ENCODE assay signal across 10 mouse cellular contexts in genomic region chr6:86638434-86638833, GRCm38 (mm10). TPM values are rescaled to one million over a fixed set of nuclear protein-coding genes. Genes with fewer than 3 reads are reported as not detected.
DNase-seq lines count a peak whose midpoint lies in the region; ATAC-seq and TF ChIP-seq lines count a peak whose summit lies in the region.
"Had no signal": no experiment of that assay in that cellular context is flagged by ENCODE, and none has a peak within 500 bp of the region (broad histone marks: within the 10 kb centered on the region; RNA-seq: fewer than 3 reads in every experiment).

No protein-coding gene starts in this region.

- no peaks in the 10 kb centered on the region for H3K27me3 ChIP-seq in lung, embryonic 16.5 days (ENCODE audit: control insufficient read depth, insufficient read depth, low read depth, low read length)
- no peaks in the 10 kb centered on the region for H3K27me3 ChIP-seq in liver, postnatal 0 days (ENCODE audit: insufficient read depth, low read length)
- H3K27me3 ChIP-seq: heart, embryonic 15.5 days had no signal

- peak; percentile 60 for TF ChIP-seq CTCF in gastrocnemius, adult 2 months (IDR thresholded peaks at IDR 0.05)
- peak; percentile 49; the same call in 1 of the 2 replicates for TF ChIP-seq CTCF in brain, embryonic 14.5 days (IDR thresholded peaks at IDR 0.05; ENCODE audit: borderline replicate concordance, extremely low read depth, insufficient read depth, insufficient read length)
- peak; percentile 62 for TF ChIP-seq CTCF in liver, postnatal 0 days (IDR thresholded peaks at IDR 0.05; ENCODE audit: low read depth)

- no peak for TF ChIP-seq EP300 in liver, postnatal 0 days (IDR thresholded peaks at IDR 0.05; ENCODE audit: low read depth)

- H3K27ac ChIP-seq in gastrocnemius, adult 2 months = no peak overlapping the region
- H3K27ac ChIP-seq in lung, embryonic 16.5 days (ENCODE audit: low read length) = no peak overlapping the region
- H3K27ac ChIP-seq in liver, postnatal 0 days (ENCODE audit: low read depth) = peak overlapping the region; percentile 98
- H3K27ac ChIP-seq: heart, embryonic 15.5 days had no signal

- H3K36me3 ChIP-seq in lung, embryonic 16.5 days (ENCODE audit: control insufficient read depth, insufficient read depth, low read length) = no peaks in the 10 kb centered on the region
- H3K36me3 ChIP-seq in liver, postnatal 0 days (replicated peaks; ENCODE audit: insufficient read depth, low read length) = no peaks in the 10 kb centered on the region
- H3K36me3 ChIP-seq: G1E; heart, embryonic 15.5 days had no signal

- H3K4me3 ChIP-seq in gastrocnemius, adult 2 months = no peak overlapping the region
- H3K4me3 ChIP-seq in lung, embryonic 16.5 days (ENCODE audit: low read length) = no peak overlapping the region
- H3K4me3 ChIP-seq in liver, postnatal 0 days (ENCODE audit: low read depth, low read length) = no peak overlapping the region
- H3K4me3 ChIP-seq: heart, embryonic 15.5 days had no signal

- H3K9ac ChIP-seq in lung, embryonic 16.5 days (ENCODE audit: low read length) = no peak overlapping the region
- H3K9ac ChIP-seq in liver, postnatal 0 days (replicated peaks) = no peak overlapping the region
- H3K9ac ChIP-seq: heart, embryonic 15.5 days had no signal

- no peak for TF ChIP-seq POLR2A in brain, embryonic 14.5 days (IDR thresholded peaks at IDR 0.05; ENCODE audit: borderline replicate concordance, extremely low read depth, insufficient read depth, insufficient read length, poor library complexity, severe bottlenecking)

- H3K4me2 ChIP-seq in lung, embryonic 16.5 days (ENCODE audit: low read depth, low read length) = no peak overlapping the region
- H3K4me2 ChIP-seq in liver, postnatal 0 days (ENCODE audit: low read depth, low read length) = peak overlapping the region; percentile 13; the same call in 1 of the 2 replicates
- H3K4me2 ChIP-seq: heart, embryonic 15.5 days had no signal

- H3K9me3 ChIP-seq in lung, embryonic 16.5 days (ENCODE audit: control insufficient read depth, low read length) = no peaks in the 10 kb centered on the region
- H3K9me3 ChIP-seq in liver, postnatal 0 days (ENCODE audit: low read length) = no peaks in the 10 kb centered on the region
- H3K9me3 ChIP-seq: G1E; heart, embryonic 15.5 days had no signal

- H3K4me1 ChIP-seq in lung, embryonic 16.5 days (replicated peaks; ENCODE audit: control insufficient read depth, insufficient read depth, low read length) = no peaks in the 10 kb centered on the region
- peaks cover 48% of the 10 kb centered on the region for H3K4me1 ChIP-seq in liver, postnatal 0 days (ENCODE audit: insufficient read depth)

- intact Hi-C loops in gastrocnemius, adult 2 months (cut with DNase I) = no loop called here
- intact Hi-C loops in left cerebral cortex, postnatal 10 days (cut with DNase I) = no loop called here

- 6% methylated on average over 2 of the region's 2 CpGs for WGBS in lung, embryonic 16.5 days
- 51% methylated on average over 2 of the region's 2 CpGs for WGBS in liver, postnatal 0 days (ENCODE audit: insufficient replicate concordance)

- peak; percentile 54; the same call in 1 of the 2 replicates for ATAC-seq in lung, embryonic 16.5 days (ENCODE audit: low read depth)
- ATAC-seq in liver, postnatal 0 days = no peak

- DNase-seq in gastrocnemius, adult 2 months = no peak
- no peak for DNase-seq in gastrocnemius, adult 18-20 months (ENCODE audit: low spot score)
- DNase-seq in lung, postnatal 14 days = no peak
- peak; percentile 49 for DNase-seq in brain, embryonic 14.5 days (ENCODE audit: low read depth)
- no peak for DNase-seq in liver, postnatal 0 days
- DNase-seq in left cerebral cortex, postnatal 10 days (ENCODE audit: extremely low spot score in 1 of 2, low spot score in 2 of 2) = no peak
- DNase-seq in gastrocnemius, postnatal 10 days = no peak

RNA-seq across cellular contexts. Expression of gene Asprv1, which starts 10.5 kb away (rescaled TPM):
- total RNA-seq in gastrocnemius, adult 2 months (2021) = not detected
- not detected for total RNA-seq in gastrocnemius, adult 18-20 months (2021)
- polyA plus RNA-seq in lung, embryonic 16.5 days (2015; fragmentation: Nextera tagmentation; extraction: Ambion mirVana) = 1.0 and 5.3 TPM in 2 replicates
- polyA plus RNA-seq in brain, embryonic 14.5 days (2012; rRNA removed) = 2.0 and 3.3 TPM in 2 replicates
- polyA plus RNA-seq in liver, postnatal 0 days (2015; fragmentation: Nextera tagmentation; extraction: Ambion mirVana) = 7.3 and 8.6 TPM in 2 replicates
- total RNA-seq in left cerebral cortex, postnatal 10 days (2021) = 1 to 10 TPM; 1.3 to 1.7 TPM
- total RNA-seq in gastrocnemius, postnatal 10 days (2021) = under 1 TPM in 1 of 2 experiments, not detected in 1; 0.27 TPM
- polyA plus RNA-seq: G1E had no signal

RNA-seq across cellular contexts. Expression of gene Mxd1, which starts 30.5 kb away (rescaled TPM):
- 1 to 10 TPM; 2.6 to 3.9 TPM for total RNA-seq in gastrocnemius, adult 2 months (2021)
- 1 to 10 TPM; 2.6 TPM for total RNA-seq in gastrocnemius, adult 18-20 months (2021)
- 15.2 and 15.5 TPM in 2 replicates for polyA plus RNA-seq in lung, embryonic 16.5 days (2015; fragmentation: Nextera tagmentation; extraction: Ambion mirVana)
- 19.3 and 24.0 TPM in 2 replicates for polyA plus RNA-seq in brain, embryonic 14.5 days (2012; rRNA removed)
- polyA plus RNA-seq in liver, postnatal 0 days (2015; fragmentation: Nextera tagmentation; extraction: Ambion mirVana) = 19.1 and 22.0 TPM in 2 replicates
- 10 to 100 TPM; 14.7 to 18.7 TPM for total RNA-seq in left cerebral cortex, postnatal 10 days (2021)
- total RNA-seq in gastrocnemius, postnatal 10 days (2021) = 1 to 10 TPM; 4.4 to 6.2 TPM

RNA-seq across cellular contexts. Expression of gene Snrnp27, which starts 45.9 kb away (rescaled TPM):
- 10 to 100 TPM; 71.7 to 87.0 TPM for total RNA-seq in gastrocnemius, adult 2 months (2021)
- total RNA-seq in gastrocnemius, adult 18-20 months (2021) = 10 to 100 TPM; 77.6 to 78.6 TPM
- polyA plus RNA-seq in lung, embryonic 16.5 days (2015; fragmentation: Nextera tagmentation; extraction: Ambion mirVana) = 102 and 107 TPM in 2 replicates
- 46.9 and 52.6 TPM in 2 replicates for polyA plus RNA-seq in brain, embryonic 14.5 days (2012; rRNA removed)
- polyA plus RNA-seq in liver, postnatal 0 days (2015; fragmentation: Nextera tagmentation; extraction: Ambion mirVana) = 40.5 and 41.1 TPM in 2 replicates
- total RNA-seq in left cerebral cortex, postnatal 10 days (2021) = 10 to 100 TPM; 51.8 to 53.7 TPM
- total RNA-seq in gastrocnemius, postnatal 10 days (2021) = 10 to 100 TPM; 82.4 to 88.3 TPM
